Mouse (Mus musculus): ENCODE measurements around the gene Mtfmt. TPM values are rescaled to one million over a fixed set of nuclear protein-coding genes. Genes with fewer than 3 reads are reported as not detected.

The Mtfmt gene
- polyA plus RNA-seq, 1 experiment from 2014 or later, result 24.0 TPM

Other genes starting within 250 kb of the Mtfmt start
- gene Parp16, start 240.4 kb upstream of the Mtfmt start, polyA plus RNA-seq (2015; fragmentation: Nextera tagmentation; extraction: Ambion mirVana), result 10.8 and 11.0 TPM in 2 replicates
- gene Cilp, start 170.6 kb upstream of the Mtfmt start, polyA plus RNA-seq (2015; fragmentation: Nextera tagmentation; extraction: Ambion mirVana), result 1.7 and 2.0 TPM in 2 replicates
- 46.6 and 49.7 TPM in 2 replicates for gene Clpx, start 141.5 kb upstream of the Mtfmt start, polyA plus RNA-seq (2015; fragmentation: Nextera tagmentation; extraction: Ambion mirVana)
- gene Pdcd7, start 89.7 kb upstream of the Mtfmt start, polyA plus RNA-seq (2015; fragmentation: Nextera tagmentation; extraction: Ambion mirVana), result 3.4 and 3.5 TPM in 2 replicates
- 0.16 and 0.18 TPM in 2 replicates for gene Ubap1l, start 74.7 kb upstream of the Mtfmt start, polyA plus RNA-seq (2015; fragmentation: Nextera tagmentation; extraction: Ambion mirVana)
- gene Kbtbd13, start 44.1 kb upstream of the Mtfmt start, polyA plus RNA-seq (2015; fragmentation: Nextera tagmentation; extraction: Ambion mirVana), result 2.5 and 3.4 TPM in 2 replicates
- gene Rasl12, start 37.3 kb upstream of the Mtfmt start, polyA plus RNA-seq (2015; fragmentation: Nextera tagmentation; extraction: Ambion mirVana), result 5.0 and 5.5 TPM in 2 replicates
- gene Slc51b, start 12.8 kb upstream of the Mtfmt start, polyA plus RNA-seq (2015; fragmentation: Nextera tagmentation; extraction: Ambion mirVana), result 16.4 and 26.4 TPM in 2 replicates
- 95.1 and 107 TPM in 2 replicates for gene Spg21, start 25.2 kb downstream of the Mtfmt start, polyA plus RNA-seq (2015; fragmentation: Nextera tagmentation; extraction: Ambion mirVana)
- not detected in 2 replicates for gene Ankdd1a, start 84.4 kb downstream of the Mtfmt start, polyA plus RNA-seq (2015; fragmentation: Nextera tagmentation; extraction: Ambion mirVana)
- gene Plekho2, start 144.3 kb downstream of the Mtfmt start, polyA plus RNA-seq (2015; fragmentation: Nextera tagmentation; extraction: Ambion mirVana), result 11.3 and 11.9 TPM in 2 replicates
- gene Pif1, start 151.4 kb downstream of the Mtfmt start, polyA plus RNA-seq (2015; fragmentation: Nextera tagmentation; extraction: Ambion mirVana), result 7.6 and 9.0 TPM in 2 replicates
- gene Rbpms2, start 193.9 kb downstream of the Mtfmt start, polyA plus RNA-seq (2015; fragmentation: Nextera tagmentation; extraction: Ambion mirVana), result 21.2 and 23.1 TPM in 2 replicates
- 185 and 188 TPM in 2 replicates for gene Oaz2, start 232.2 kb downstream of the Mtfmt start, polyA plus RNA-seq (2015; fragmentation: Nextera tagmentation; extraction: Ambion mirVana)